Mouse (Mus musculus) hindbrain, embryonic 14.5 days (tissue): Measurements from ENCODE around the gene Zkscan17. TPM values are rescaled to one million over a fixed set of nuclear protein-coding genes. Genes with fewer than 3 reads are reported as not detected.
"Not testable (repeated sequence)": the region's sequence is repeated elsewhere in the genome, so short reads cannot be mapped to it uniquely, and the experiment has no call there.

Experiments
- ATAC-seq: fragments of 200-750 bp; cut with Nextera tagmentation; 2 replicates; pipeline ENCODE4 v1.8.0; 2017; ENCODE audit warnings: moderate number of reproducible peaks, mild to moderate bottlenecking, moderate TSS enrichment, moderate library complexity; ENCODE audit not compliant: low FRiP score
- DNase-seq: peaks from one replicate; pipeline ENCODE4 v3.0.0-alpha.2; 2015; ENCODE audit warnings: low spot score
- H3K27ac ChIP-seq: fragments of 300-500 bp; sonication (generic); 2 replicates; pipeline ENCODE4 v1.5.1; 2014; ENCODE audit warnings: mild to moderate bottlenecking, moderate library complexity
- H3K27me3 ChIP-seq: fragments of 300-500 bp; sonication (generic); 2 replicates; pipeline ENCODE4 v1.6.1; 2014; ENCODE audit warnings: mild to moderate bottlenecking, low read length, mixed read lengths; ENCODE audit not compliant: control insufficient read depth, insufficient read depth
- H3K36me3 ChIP-seq: fragments of 300-500 bp; sonication (generic); replicated peaks from 2 replicates; pipeline ENCODE4 v1.6.1; 2014; ENCODE audit not compliant: control insufficient read depth, insufficient read depth
- H3K4me1 ChIP-seq: fragments of 300-500 bp; sonication (generic); replicated peaks from 2 replicates; pipeline ENCODE4 v1.6.1; 2014; ENCODE audit warnings: antibody characterized with exemption, low read length, mixed read lengths; ENCODE audit not compliant: control insufficient read depth, insufficient read depth
- H3K4me2 ChIP-seq: fragments of 300-500 bp; sonication (generic); replicated peaks from 2 replicates; pipeline ENCODE4 v1.6.1; 2014; ENCODE audit warnings: mild to moderate bottlenecking, moderate library complexity
- H3K4me3 ChIP-seq: fragments of 300-500 bp; sonication (generic); replicated peaks from 2 replicates; pipeline ENCODE4 v1.5.1; 2014; ENCODE audit warnings: mild to moderate bottlenecking, low read length
- H3K9ac ChIP-seq: fragments of 300-500 bp; sonication (generic); 2 replicates; pipeline ENCODE4 v1.6.1; 2014
- H3K9me3 ChIP-seq: fragments of 300-500 bp; sonication (generic); 2 replicates; pipeline ENCODE4 v1.6.1; 2016; ENCODE audit warnings: low read length; ENCODE audit not compliant: control insufficient read depth
- WGBS: fragments of 180-500 bp; shearing (Covaris S2); extraction: QIAGEN DNeasy Blood & Tissue Kit; methylation state at CpG from one replicate; pipeline ENCODE4 v1.1.7; 2014; 5-methylcytosine and 5-hydroxymethylcytosine counted together
- polyA plus RNA-seq: library from polyadenylated mRNA; unstranded; fragments of >200 nt; fragmentation: Nextera tagmentation; extraction: Ambion mirVana; gene quantifications from 2 replicates; pipeline ENCODE4 v1.2.1, GENCODE M21; 2014

Zkscan17 gene
- polyA plus RNA-seq = 12.3 and 13.7 TPM in 2 replicates

- Histone ChIP-seq H3K4me1 (0 out of 2 replicates have a peak, but pooled peaks cover 5% of the 10 kb centered on the region), H3K27me3 (no peaks in the 10 kb centered on the region), H3K27ac (no peak within 1 kb of the TSS), H3K36me3 (no peaks in the 10 kb centered on the region), H3K4me2 (no peak within 1 kb of the TSS), H3K9me3 (no peaks in the 10 kb centered on the region), H3K9ac (no peak within 1 kb of the TSS), H3K4me3 (no peak within 1 kb of the TSS)
- DNase-seq (no peak), ATAC-seq (no peak)
- 50% methylated on average over 8 of the region's 8 CpGs for WGBS
Observed at GRCm38 (mm10) chr11:59526472-59527080, at the start of gene Zkscan17. Gene Zkscan17, minus strand, starts transcription at chr11:59526751.

- H3K4me2 ChIP-seq, H3K9me3 ChIP-seq, H3K9ac ChIP-seq, H3K27ac ChIP-seq, DNase-seq, ATAC-seq, H3K36me3 ChIP-seq, H3K27me3 ChIP-seq, H3K4me1 ChIP-seq, H3K4me3 ChIP-seq: not testable (repeated sequence)
Observed at GRCm38 (mm10) chr11:59576135-59576534, 49.6 kb upstream of the Zkscan17 start, which contains the start of gene Olfr222. Gene Olfr222, minus strand, starts transcription at chr11:59576235.

DNA sequence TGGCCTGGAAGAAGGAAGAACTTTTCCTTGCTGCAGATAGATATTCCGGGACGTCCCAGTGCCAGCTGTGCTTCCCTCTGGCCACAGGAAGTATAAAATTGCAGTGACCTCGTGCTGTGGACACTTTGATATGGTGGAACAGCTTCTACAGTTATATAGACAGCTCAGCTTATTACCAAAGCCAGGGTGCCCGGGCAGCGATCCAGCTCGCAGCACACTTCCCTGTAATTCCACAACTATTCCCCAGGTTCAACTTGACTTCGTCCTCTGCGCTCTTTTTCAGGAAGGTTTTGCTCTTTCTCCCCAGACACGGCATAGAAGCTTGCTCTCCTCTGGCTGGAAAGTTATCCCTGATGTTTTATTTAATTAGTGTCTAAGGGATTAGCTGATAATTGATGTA is 49.2 kb upstream of the Zkscan17 start:
- Histone ChIP-seq H3K9ac (no peak overlapping the region), H3K36me3 (no peaks in the 10 kb centered on the region), H3K27me3 (no peaks in the 10 kb centered on the region), H3K4me2 (no peak overlapping the region), H3K4me1 (no peaks in the 10 kb centered on the region), H3K4me3 (no peak overlapping the region), H3K27ac (no peak overlapping the region), H3K9me3 (no peaks in the 10 kb centered on the region)
- WGBS = 68% methylated on average over 9 of the region's 9 CpGs
- DNase-seq (no peak), ATAC-seq (no peak)

- no peak overlapping the region for H3K9ac ChIP-seq
- H3K36me3 ChIP-seq = no peaks in the 10 kb centered on the region
- no peaks in the 10 kb centered on the region for H3K4me1 ChIP-seq
- no peak overlapping the region for H3K4me3 ChIP-seq
- ATAC-seq (no peak), DNase-seq (no peak)
- no peaks in the 10 kb centered on the region for H3K27me3 ChIP-seq
- 60% methylated on average over 3 of the region's 3 CpGs for WGBS
- H3K9me3 ChIP-seq = no peaks in the 10 kb centered on the region
- no peak overlapping the region for H3K27ac ChIP-seq
- no peak overlapping the region for H3K4me2 ChIP-seq
Observed at GRCm38 (mm10) chr11:59569306-59569705, 42.8 kb upstream of the Zkscan17 start.

GRCm38 (mm10) chr11:59562837-59563236 is 36.3 kb upstream of the Zkscan17 start:
- DNase-seq (no peak), ATAC-seq (no peak)
- Histone ChIP-seq H3K9me3 (no peaks in the 10 kb centered on the region), H3K27ac (no peak overlapping the region), H3K36me3 (no peaks in the 10 kb centered on the region), H3K4me1 (no peaks in the 10 kb centered on the region), H3K4me3 (no peak overlapping the region), H3K27me3 (no peaks in the 10 kb centered on the region), H3K9ac (no peak overlapping the region), H3K4me2 (no peak overlapping the region)
- 73% methylated on average over 9 of the region's 9 CpGs for WGBS

- WGBS = 96% methylated on average over 4 of the region's 4 CpGs
- no peak for ATAC-seq
Observed at GRCm38 (mm10) chr11:59562336-59562735, 35.8 kb upstream of the Zkscan17 start.

GRCm38 (mm10) chr11:59560906-59561305 is 34.4 kb upstream of the Zkscan17 start:
- H3K4me3 ChIP-seq = no peak overlapping the region
- ATAC-seq (no peak), DNase-seq (no peak)
- H3K9ac ChIP-seq = no peak overlapping the region
- no peak overlapping the region for H3K4me2 ChIP-seq
- no peaks in the 10 kb centered on the region for H3K9me3 ChIP-seq
- no peaks in the 10 kb centered on the region for H3K4me1 ChIP-seq
- no peaks in the 10 kb centered on the region for H3K27me3 ChIP-seq
- 74% methylated on average over 3 of the region's 3 CpGs for WGBS
- no peaks in the 10 kb centered on the region for H3K36me3 ChIP-seq
- no peak overlapping the region for H3K27ac ChIP-seq

More at GRCm38 (mm10) chr11:59562336-59562735, 35.8 kb upstream of the Zkscan17 start:
- Histone ChIP-seq H3K9me3 (no peaks in the 10 kb centered on the region), H3K36me3 (no peaks in the 10 kb centered on the region), H3K4me1 (no peaks in the 10 kb centered on the region), H3K9ac (no peak overlapping the region), H3K27me3 (no peaks in the 10 kb centered on the region), H3K4me3 (no peak overlapping the region), H3K4me2 (no peak overlapping the region), H3K27ac (no peak overlapping the region)
- DNase-seq = no peak

GRCm38 (mm10) chr11:59554535-59554934 is 28.0 kb upstream of the Zkscan17 start:
- 85% methylated on average over 8 of the region's 8 CpGs for WGBS
- Histone ChIP-seq H3K4me2 (no peak overlapping the region), H3K36me3 (no peaks in the 10 kb centered on the region), H3K27ac (no peak overlapping the region), H3K4me3 (no peak overlapping the region), H3K4me1 (no peaks in the 10 kb centered on the region), H3K9ac (no peak overlapping the region), H3K9me3 (no peaks in the 10 kb centered on the region), H3K27me3 (no peaks in the 10 kb centered on the region)
- DNase-seq (no peak), ATAC-seq (no peak)

DNA sequence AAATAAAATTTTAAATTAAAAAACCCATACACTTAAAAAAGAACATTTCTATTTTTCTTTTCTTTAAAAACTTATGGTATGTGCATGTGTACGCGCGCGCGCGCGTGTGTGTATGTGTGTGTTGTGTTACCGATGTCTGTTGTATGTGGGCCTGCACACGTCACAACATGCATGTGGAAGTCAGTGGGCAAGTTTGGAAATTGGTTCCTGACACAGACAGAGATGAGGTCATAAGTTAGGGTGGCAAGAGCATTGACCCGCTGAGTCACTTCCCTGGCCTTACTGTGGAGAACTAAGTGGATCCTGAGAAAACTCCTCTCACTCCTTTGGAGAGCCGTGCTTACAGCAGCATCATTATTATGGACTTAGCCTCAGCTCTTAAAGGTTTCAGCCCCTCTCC is 27.6 kb upstream of the Zkscan17 start:
- 95% methylated on average over 11 of the region's 11 CpGs for WGBS
- Histone ChIP-seq H3K4me3 (no peak overlapping the region), H3K9me3 (no peaks in the 10 kb centered on the region), H3K36me3 (no peaks in the 10 kb centered on the region), H3K4me2 (no peak overlapping the region), H3K27me3 (no peaks in the 10 kb centered on the region), H3K9ac (no peak overlapping the region), H3K27ac (no peak overlapping the region), H3K4me1 (no peaks in the 10 kb centered on the region)
- ATAC-seq (no peak), DNase-seq (no peak)

DNA sequence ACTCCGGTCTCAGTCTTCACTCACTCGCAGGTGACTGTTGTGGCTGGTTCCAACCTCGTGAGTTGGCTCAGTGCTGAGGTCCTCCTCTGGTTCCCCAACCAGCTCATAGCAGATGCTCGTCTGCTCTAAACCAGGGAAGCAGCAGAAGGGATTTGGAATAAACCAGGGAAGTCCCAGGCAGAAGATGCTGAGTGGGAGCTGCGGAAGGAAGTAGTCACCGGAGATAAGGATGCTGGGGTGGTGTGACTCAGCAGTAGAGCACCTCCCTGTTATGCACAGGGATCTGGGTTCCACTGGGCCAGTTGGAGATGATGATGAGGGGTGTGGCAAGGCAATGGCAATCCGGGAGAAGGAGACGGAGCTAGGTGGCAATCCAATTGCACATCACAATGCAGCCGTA is 17.5 kb upstream of the Zkscan17 start:
- no peak overlapping the region for H3K4me3 ChIP-seq
- H3K9ac ChIP-seq = no peak overlapping the region
- H3K36me3 ChIP-seq = no peaks in the 10 kb centered on the region
- no peak overlapping the region for H3K4me2 ChIP-seq
- H3K4me1 ChIP-seq = no peaks in the 10 kb centered on the region
- DNase-seq = no peak
- no peaks in the 10 kb centered on the region for H3K27me3 ChIP-seq
- WGBS = 93% methylated on average over 9 of the region's 9 CpGs
- no peak overlapping the region for H3K27ac ChIP-seq
- H3K9me3 ChIP-seq = no peaks in the 10 kb centered on the region
- no peak for ATAC-seq
